Mouse (Mus musculus) lung, embryonic 16.5 days (tissue): Measurements from ENCODE around the gene Usp45. TPM values are rescaled to one million over a fixed set of nuclear protein-coding genes. Genes with fewer than 3 reads are reported as not detected.

Experiments used
- ATAC-seq: fragments of 200-750 bp; cut with Nextera tagmentation; 2 replicates; pipeline ENCODE4 v1.8.0; 2017; ENCODE audit warnings: low read depth, mild to moderate bottlenecking, moderate library complexity
- H3K27ac ChIP-seq: fragments of 300-500 bp; sonication (generic); 2 replicates; pipeline ENCODE4 v1.5.1; 2014; ENCODE audit warnings: mild to moderate bottlenecking, control low read depth, low read length
- H3K27me3 ChIP-seq: fragments of 300-500 bp; sonication (generic); 2 replicates; pipeline ENCODE4 v1.6.1; 2014; ENCODE audit warnings: low read depth, low read length, mixed read lengths; ENCODE audit not compliant: control insufficient read depth, insufficient read depth
- H3K36me3 ChIP-seq: fragments of 300-500 bp; sonication (generic); 2 replicates; pipeline ENCODE4 v1.6.1; 2014; ENCODE audit warnings: low read length; ENCODE audit not compliant: control insufficient read depth, insufficient read depth
- H3K4me1 ChIP-seq: fragments of 300-500 bp; sonication (generic); replicated peaks from 2 replicates; pipeline ENCODE4 v1.6.1; 2014; ENCODE audit warnings: low read length, mixed read lengths; ENCODE audit not compliant: control insufficient read depth, insufficient read depth
- H3K4me2 ChIP-seq: fragments of 300-500 bp; sonication (generic); 2 replicates; pipeline ENCODE4 v1.6.1; 2014; ENCODE audit warnings: low read depth, low read length, control low read depth
- H3K4me3 ChIP-seq: fragments of 300-500 bp; sonication (generic); 2 replicates; pipeline ENCODE4 v1.5.1; 2014; ENCODE audit warnings: mild to moderate bottlenecking, low read length, control low read depth
- H3K9ac ChIP-seq: fragments of 300-500 bp; sonication (generic); 2 replicates; pipeline ENCODE4 v1.6.1; 2014; ENCODE audit warnings: low read length, control low read depth
- H3K9me3 ChIP-seq: fragments of 300-500 bp; sonication (generic); 2 replicates; pipeline ENCODE4 v1.6.1; 2016; ENCODE audit warnings: low read length; ENCODE audit not compliant: control insufficient read depth
- WGBS: fragments of 180-500 bp; shearing (Covaris S2); extraction: QIAGEN DNeasy Blood & Tissue Kit; methylation state at CpG from one replicate; pipeline ENCODE4 v1.1.7; 2014; 5-methylcytosine and 5-hydroxymethylcytosine counted together
- polyA plus RNA-seq: library from polyadenylated mRNA; unstranded; fragments of >200 nt; fragmentation: Nextera tagmentation; extraction: Ambion mirVana; gene quantifications from 2 replicates; pipeline ENCODE4 v1.2.1, GENCODE M21; 2015

Gene Usp45
- polyA plus RNA-seq, 1 experiment from 2014 or later: 10.5 TPM

GRCm38 (mm10) chr4:21780816-21781726 lies 14.1 kb downstream of the Usp45 start:
- H3K27ac ChIP-seq: no peak overlapping the region
- H3K4me3 ChIP-seq: no peak overlapping the region
- no peak overlapping the region for H3K9ac ChIP-seq
- WGBS: 90% methylated on average over 12 of the region's 12 CpGs
- H3K9me3 ChIP-seq: no peaks in the 10 kb centered on the region
- no peak overlapping the region for H3K4me2 ChIP-seq
- no peak for ATAC-seq
- peaks cover 25% of the 10 kb centered on the region for H3K36me3 ChIP-seq
- peaks cover 8% of the 10 kb centered on the region for H3K4me1 ChIP-seq
- no peaks in the 10 kb centered on the region for H3K27me3 ChIP-seq

- H3K27ac ChIP-seq: no peak overlapping the region
- no peak overlapping the region for H3K9ac ChIP-seq
- H3K36me3 ChIP-seq: peaks cover 30% of the 10 kb centered on the region
- 94% methylated on average over 12 of the region's 12 CpGs for WGBS
- H3K4me2 ChIP-seq: no peak overlapping the region
- ATAC-seq: no peak
- H3K4me3 ChIP-seq: no peak overlapping the region
- H3K9me3 ChIP-seq: no peaks in the 10 kb centered on the region
- H3K4me1 ChIP-seq: no peaks in the 10 kb centered on the region
- H3K27me3 ChIP-seq: no peaks in the 10 kb centered on the region
Measured at GRCm38 (mm10) chr4:21786268-21786667, 19.3 kb downstream of the Usp45 start.

DNA sequence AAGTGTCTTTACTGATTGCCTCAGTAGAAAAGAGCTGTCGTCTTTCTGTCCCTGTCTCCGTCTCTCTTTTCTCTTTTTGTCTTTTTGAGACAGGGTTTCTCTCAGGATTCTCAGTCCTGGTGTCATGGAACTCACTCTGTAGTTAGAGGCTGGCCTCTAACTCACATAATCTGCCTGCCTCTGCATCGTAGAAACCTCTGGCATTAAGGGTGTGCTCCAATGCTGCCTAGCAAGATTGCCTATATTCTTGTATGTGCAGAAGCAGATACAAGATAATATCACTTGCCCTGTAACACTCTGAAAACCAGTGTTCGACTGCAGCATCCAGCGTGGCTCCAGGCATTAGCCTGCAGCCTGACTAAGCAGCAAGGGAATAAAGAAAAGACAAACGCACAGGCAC lies 21.9 kb downstream of the Usp45 start:
- Histone ChIP-seq H3K4me3 (no peak overlapping the region), H3K4me1 (no peaks in the 10 kb centered on the region), H3K9ac (no peak overlapping the region), H3K27me3 (no peaks in the 10 kb centered on the region), H3K36me3 (peaks cover 20% of the 10 kb centered on the region), H3K4me2 (no peak overlapping the region), H3K27ac (no peak overlapping the region), H3K9me3 (no peaks in the 10 kb centered on the region)
- ATAC-seq: no peak
- WGBS: 92% methylated on average over 6 of the region's 6 CpGs

DNA sequence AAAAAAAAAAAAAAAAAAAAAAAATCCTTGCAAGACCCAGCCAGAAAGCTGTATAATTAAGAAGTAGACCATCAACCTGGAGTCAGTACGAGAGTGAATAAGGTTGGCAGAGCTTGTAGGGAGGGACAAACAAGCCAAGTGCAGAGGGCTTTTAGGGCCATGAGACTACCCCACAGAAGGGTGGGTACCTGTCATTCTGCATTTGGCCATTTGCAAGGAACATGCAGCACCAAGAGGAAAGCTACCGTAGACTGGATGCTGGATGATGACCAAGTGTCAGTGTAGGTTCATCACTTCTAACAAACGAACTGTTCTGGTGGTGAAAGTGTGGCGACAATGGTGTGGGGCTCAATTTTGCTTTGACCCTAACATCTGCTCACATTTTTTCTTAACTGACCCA lies 22.9 kb downstream of the Usp45 start:
- no peak overlapping the region for H3K4me2 ChIP-seq
- H3K9me3 ChIP-seq: no peaks in the 10 kb centered on the region
- H3K27ac ChIP-seq: no peak overlapping the region
- H3K4me1 ChIP-seq: no peaks in the 10 kb centered on the region
- no peaks in the 10 kb centered on the region for H3K27me3 ChIP-seq
- no peak overlapping the region for H3K9ac ChIP-seq
- H3K4me3 ChIP-seq: no peak overlapping the region
- 78% methylated on average over 4 of the region's 4 CpGs for whole genome bisulfite sequencing
- H3K36me3 ChIP-seq: peaks cover 15% of the 10 kb centered on the region
- ATAC-seq: no peak

- no peak overlapping the region for H3K9ac ChIP-seq
- no peak overlapping the region for H3K27ac ChIP-seq
- ATAC-seq: no peak
- H3K4me3 ChIP-seq: no peak overlapping the region
- H3K4me1 ChIP-seq: no peaks in the 10 kb centered on the region
- H3K27me3 ChIP-seq: no peaks in the 10 kb centered on the region
- no peaks in the 10 kb centered on the region for H3K9me3 ChIP-seq
- H3K4me2 ChIP-seq: no peak overlapping the region
- peaks cover 7% of the 10 kb centered on the region for H3K36me3 ChIP-seq
- WGBS: 42% methylated on average over 3 of the region's 3 CpGs
Measured at GRCm38 (mm10) chr4:21793631-21794030, 26.7 kb downstream of the Usp45 start.

DNA sequence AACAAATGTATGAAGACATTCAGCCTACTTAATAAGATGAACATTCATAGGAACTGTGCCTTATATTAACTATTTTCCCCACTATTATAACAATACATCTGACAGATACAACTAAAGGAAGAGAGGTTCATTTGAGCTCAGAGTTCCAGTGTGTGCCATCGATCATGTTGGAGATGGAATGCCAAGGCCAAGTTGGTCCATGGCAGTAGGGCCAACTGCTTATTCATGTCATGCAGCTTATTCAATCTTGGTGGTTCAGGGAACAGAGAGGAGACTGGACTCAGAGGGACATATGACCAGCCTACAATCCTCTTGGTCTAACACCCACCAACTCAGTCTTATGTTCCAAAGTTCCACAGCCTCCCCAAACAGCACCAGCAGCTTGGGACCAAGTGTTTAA lies 34.1 kb downstream of the Usp45 start:
- WGBS: 94% methylated on average over 1 of the region's 1 CpGs
- H3K9me3 ChIP-seq: no peaks in the 10 kb centered on the region
- H3K9ac ChIP-seq: no peak overlapping the region
- H3K4me1 ChIP-seq: no peaks in the 10 kb centered on the region
- no peak overlapping the region for H3K4me2 ChIP-seq
- no peak for ATAC-seq
- no peaks in the 10 kb centered on the region for H3K27me3 ChIP-seq
- H3K4me3 ChIP-seq: no peak overlapping the region
- H3K27ac ChIP-seq: no peak overlapping the region
- peaks cover 18% of the 10 kb centered on the region for H3K36me3 ChIP-seq

GRCm38 (mm10) chr4:21801620-21802019 lies 34.7 kb downstream of the Usp45 start:
- no peak overlapping the region for H3K27ac ChIP-seq
- H3K27me3 ChIP-seq: no peaks in the 10 kb centered on the region
- no peak overlapping the region for H3K4me2 ChIP-seq
- ATAC-seq: no peak
- WGBS: 90% methylated on average over 2 of the region's 2 CpGs
- no peaks in the 10 kb centered on the region for H3K9me3 ChIP-seq
- H3K9ac ChIP-seq: no peak overlapping the region
- peaks cover 20% of the 10 kb centered on the region for H3K36me3 ChIP-seq
- no peaks in the 10 kb centered on the region for H3K4me1 ChIP-seq
- no peak overlapping the region for H3K4me3 ChIP-seq

DNA sequence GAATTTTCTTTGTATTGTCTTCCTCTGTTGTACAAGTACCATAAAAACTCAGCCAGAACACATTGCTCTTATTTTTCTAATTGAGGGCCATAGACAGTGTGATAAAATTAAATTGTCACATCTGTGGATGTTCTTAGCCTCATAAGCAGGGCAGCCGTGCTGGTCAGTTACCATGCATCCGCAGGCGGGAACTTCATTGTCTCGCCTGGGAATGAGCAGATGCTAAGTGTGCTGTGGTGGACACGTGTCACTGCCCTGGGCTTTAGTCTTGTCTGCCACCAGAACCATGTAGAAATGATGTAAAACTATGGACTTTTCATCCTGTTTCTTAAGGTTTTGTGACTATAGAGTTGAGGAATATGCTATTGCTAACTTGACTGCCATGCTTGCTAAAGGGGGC lies 40.2 kb downstream of the Usp45 start:
- no peak overlapping the region for H3K9ac ChIP-seq
- H3K27ac ChIP-seq: no peak overlapping the region
- no peak overlapping the region for H3K4me3 ChIP-seq
- no peaks in the 10 kb centered on the region for H3K27me3 ChIP-seq
- WGBS: 74% methylated on average over 5 of the region's 5 CpGs
- H3K4me1 ChIP-seq: no peaks in the 10 kb centered on the region
- no peak overlapping the region for H3K4me2 ChIP-seq
- H3K9me3 ChIP-seq: no peaks in the 10 kb centered on the region
- H3K36me3 ChIP-seq: peaks cover 21% of the 10 kb centered on the region
- ATAC-seq: no peak

DNA sequence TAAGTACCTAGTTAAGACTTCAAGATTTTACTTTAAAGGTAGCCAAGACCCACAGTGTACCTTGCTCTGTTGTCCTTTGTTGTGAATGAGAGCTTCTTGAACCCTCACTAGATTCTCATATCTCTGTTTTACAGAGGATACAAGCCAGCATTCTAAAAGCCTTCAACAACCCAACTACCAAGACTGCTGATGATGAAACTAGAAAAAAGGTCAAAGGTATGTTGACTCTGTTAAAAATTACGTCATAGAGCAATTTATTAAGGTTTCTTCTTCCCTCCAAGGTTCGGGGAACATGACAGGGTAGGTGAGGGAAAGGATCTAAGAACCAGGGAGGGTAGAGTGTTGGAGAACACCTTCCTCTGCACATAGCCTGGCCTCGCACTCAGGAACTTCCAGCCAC lies 43.7 kb downstream of the Usp45 start:
- H3K4me1 ChIP-seq: no peaks in the 10 kb centered on the region
- H3K9ac ChIP-seq: no peak overlapping the region
- no peak for ATAC-seq
- H3K4me3 ChIP-seq: no peak overlapping the region
- peaks cover 17% of the 10 kb centered on the region for H3K36me3 ChIP-seq
- H3K9me3 ChIP-seq: no peaks in the 10 kb centered on the region
- no peak overlapping the region for H3K27ac ChIP-seq
- no peak overlapping the region for H3K4me2 ChIP-seq
- WGBS: 78% methylated on average over 3 of the region's 3 CpGs
- no peaks in the 10 kb centered on the region for H3K27me3 ChIP-seq
